In the genomic region with DNA sequence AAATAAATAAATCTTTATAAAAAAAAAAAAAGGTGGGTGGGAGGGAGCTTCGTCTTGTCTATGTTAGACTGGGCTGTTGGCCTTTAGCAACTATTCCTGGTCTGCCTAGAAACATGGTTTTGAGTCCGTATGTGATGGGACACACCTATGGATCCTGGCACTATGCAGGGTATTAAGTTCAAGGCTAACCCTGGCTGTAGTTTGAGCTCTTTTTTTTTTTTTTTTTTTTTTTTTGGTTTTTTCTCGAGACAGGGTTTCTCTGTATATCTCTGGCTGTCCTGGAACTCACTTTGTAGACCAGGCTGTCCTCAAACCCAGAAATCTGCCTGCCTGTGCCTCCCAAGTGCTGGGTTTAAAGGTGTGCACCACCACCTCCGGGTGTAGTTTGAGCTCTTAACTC, we compare ENCODE assay signal across 28 mouse cellular contexts. TPM values are rescaled to one million over a fixed set of nuclear protein-coding genes. Genes with fewer than 3 reads are reported as not detected.
DNase-seq lines count a peak whose midpoint lies in the region; ATAC-seq and TF ChIP-seq lines count a peak whose summit lies in the region.
"Had no signal": no experiment of that assay in that cellular context is flagged by ENCODE, and none has a peak within 500 bp of the region (broad histone marks: within the 10 kb centered on the region; RNA-seq: fewer than 3 reads in every experiment).

No protein-coding gene starts in this region.

- H3K27ac ChIP-seq in gastrocnemius, adult 2 months = peak overlapping the region; percentile 41; the same call in 1 of the 2 replicates
- peak overlapping the region; percentile 55; the same call in 1 of the 2 replicates for H3K27ac ChIP-seq in layer of hippocampus, adult 2 months
- peak overlapping the region; percentile 32; the same call in 1 of the 2 replicates for H3K27ac ChIP-seq in ES-E14 (ENCODE audit: insufficient read depth, low read depth, low read length, poor library complexity, severe bottlenecking)
- H3K27ac ChIP-seq in intestine, embryonic 16.5 days (ENCODE audit: low read length) = peak overlapping the region; percentile 26; the same call in 1 of the 2 replicates
- H3K27ac ChIP-seq in forebrain, embryonic 10.5 days = no peak overlapping the region
- no peak overlapping the region for H3K27ac ChIP-seq in forebrain, embryonic 12.5 days
- H3K27ac ChIP-seq: forebrain, embryonic 15.5 days; hindbrain, embryonic 15.5 days; kidney, postnatal 0 days; macrophage; midbrain, embryonic 15.5 days; neural tube, embryonic 13.5 days had no signal

- no peak overlapping the region for H3K4me3 ChIP-seq in gastrocnemius, adult 2 months
- H3K4me3 ChIP-seq in layer of hippocampus, adult 2 months = no peak overlapping the region
- no peak overlapping the region for H3K4me3 ChIP-seq in ES-E14 (ENCODE audit: insufficient read depth in 1 of 2, low read depth in 1 of 2, low read length in 2 of 2, poor library complexity in 1 of 2, severe bottlenecking in 1 of 2)
- H3K4me3 ChIP-seq in intestine, embryonic 16.5 days (ENCODE audit: low read length) = no peak overlapping the region
- H3K4me3 ChIP-seq in forebrain, embryonic 10.5 days = no peak overlapping the region
- no peak overlapping the region for H3K4me3 ChIP-seq in forebrain, embryonic 12.5 days (replicated peaks)
- H3K4me3 ChIP-seq: forebrain, embryonic 15.5 days; heart, embryonic 12.5 days; hindbrain, embryonic 15.5 days; midbrain, embryonic 15.5 days; myocyte; neural tube, embryonic 13.5 days had no signal

- no peak overlapping the region for H3K9ac ChIP-seq in ES-E14 (ENCODE audit: insufficient read depth, low read depth, low read length, poor library complexity, severe bottlenecking)
- H3K9ac ChIP-seq in intestine, embryonic 16.5 days (ENCODE audit: low read depth, low read length) = no peak overlapping the region
- no peak overlapping the region for H3K9ac ChIP-seq in forebrain, embryonic 12.5 days
- H3K9ac ChIP-seq: forebrain, embryonic 15.5 days; heart, embryonic 12.5 days; hindbrain, embryonic 15.5 days; liver, postnatal 0 days; midbrain, embryonic 15.5 days; neural tube, embryonic 13.5 days had no signal

- no peaks in the 10 kb centered on the region for H3K9me3 ChIP-seq in ES-E14 (ENCODE audit: control insufficient read depth, insufficient read depth, low read depth, low read length)
- H3K9me3 ChIP-seq in intestine, embryonic 16.5 days (ENCODE audit: control insufficient read depth, low read length) = no peaks in the 10 kb centered on the region
- H3K9me3 ChIP-seq in forebrain, embryonic 10.5 days = no peaks in the 10 kb centered on the region
- H3K9me3 ChIP-seq in forebrain, embryonic 12.5 days = no peaks in the 10 kb centered on the region
- H3K9me3 ChIP-seq: forebrain, embryonic 15.5 days; heart, embryonic 12.5 days; hindbrain, embryonic 15.5 days; midbrain, embryonic 15.5 days; neural tube, embryonic 13.5 days had no signal

- TF ChIP-seq CTCF in gastrocnemius, adult 2 months (IDR thresholded peaks at IDR 0.05) = no peak
- no peak for TF ChIP-seq CTCF in layer of hippocampus, adult 2 months (conservative IDR thresholded peaks at IDR 0.05)

- H3K36me3 ChIP-seq in ES-E14 (ENCODE audit: control insufficient read depth, insufficient read depth, low read length, poor library complexity, severe bottlenecking) = peaks cover 31% of the 10 kb centered on the region
- H3K36me3 ChIP-seq in intestine, embryonic 16.5 days (ENCODE audit: control insufficient read depth, insufficient read depth, low read length) = peaks cover 14% of the 10 kb centered on the region
- peaks cover 58% of the 10 kb centered on the region for H3K36me3 ChIP-seq in forebrain, embryonic 10.5 days (replicated peaks)
- peaks cover 36% of the 10 kb centered on the region for H3K36me3 ChIP-seq in forebrain, embryonic 12.5 days (replicated peaks)

- H3K27me3 ChIP-seq in intestine, embryonic 16.5 days (replicated peaks; ENCODE audit: control insufficient read depth, insufficient read depth, low read length) = no peaks in the 10 kb centered on the region
- H3K27me3 ChIP-seq in forebrain, embryonic 10.5 days (ENCODE audit: poor library complexity, severe bottlenecking) = no peaks in the 10 kb centered on the region
- no peaks in the 10 kb centered on the region for H3K27me3 ChIP-seq in forebrain, embryonic 12.5 days
- H3K27me3 ChIP-seq: forebrain, embryonic 15.5 days; heart, embryonic 12.5 days; hindbrain, embryonic 15.5 days; midbrain, embryonic 15.5 days; neural tube, embryonic 13.5 days; Patski had no signal

- peaks cover 2 to 13% of the 10 kb centered on the region in 2 experiments; a peak in 3 of 4 replicates for H3K4me1 ChIP-seq in ES-E14 (ENCODE audit: control insufficient read depth in 2 of 2, insufficient read depth in 2 of 2, low read length in 2 of 2, poor library complexity in 1 of 2)
- H3K4me1 ChIP-seq in intestine, embryonic 16.5 days (ENCODE audit: control insufficient read depth, insufficient read depth, low read length) = no peaks in the 10 kb centered on the region; the same call in 1 of the 2 replicates
- peaks cover 1% of the 10 kb centered on the region; the same call in 1 of the 2 replicates for H3K4me1 ChIP-seq in forebrain, embryonic 10.5 days
- H3K4me1 ChIP-seq in forebrain, embryonic 12.5 days = no peaks in the 10 kb centered on the region
- H3K4me1 ChIP-seq: heart, embryonic 12.5 days; hindbrain, embryonic 15.5 days; midbrain, embryonic 15.5 days; neural tube, embryonic 13.5 days had no signal

- ATAC-seq in intestine, embryonic 16.5 days = no peak
- no peak for ATAC-seq in forebrain, embryonic 12.5 days (ENCODE audit: low FRiP score)
- ATAC-seq: forebrain, embryonic 15.5 days; liver, postnatal 0 days; midbrain, embryonic 15.5 days; Patski had no signal

- in situ Hi-C loops in ES-E14 (cut with MboI; ENCODE audit: low sequenced_read_pairs in 2 of 2, unreplicated experiment in 2 of 2) = no loop called here

- no peak overlapping the region for H3K4me2 ChIP-seq in intestine, embryonic 16.5 days (ENCODE audit: low read depth, low read length)
- H3K4me2 ChIP-seq in forebrain, embryonic 12.5 days = no peak overlapping the region
- H3K4me2 ChIP-seq: forebrain, embryonic 15.5 days; heart, embryonic 12.5 days; hindbrain, embryonic 15.5 days; liver, embryonic 11.5 days; midbrain, embryonic 15.5 days; neural tube, embryonic 13.5 days had no signal

- 82% methylated on average over 4 of the region's 4 CpGs for WGBS in intestine, embryonic 16.5 days
- 93% methylated on average over 4 of the region's 4 CpGs for WGBS in forebrain, embryonic 10.5 days
- 86% methylated on average over 4 of the region's 4 CpGs for WGBS in forebrain, embryonic 12.5 days

- DNase-seq in gastrocnemius, adult 2 months = no peak
- DNase-seq in gastrocnemius, postnatal 36 days = no peak
- no peak for DNase-seq in layer of hippocampus, adult 2 months (ENCODE audit: low spot score in 2 of 2)
- DNase-seq in layer of hippocampus, adult 9-11 months = no peak
- DNase-seq in ES-E14 (ENCODE audit: low read depth, low spot score) = no peak
- no peak for DNase-seq in forebrain, embryonic 10.5 days (ENCODE audit: extremely low spot score, low spot score)
- DNase-seq: adrenal gland, adult 2 months; cerebellum, adult 9-10 months; gastrocnemius, postnatal 10 days; kidney, adult 11 months; liver, postnatal 0 days; retina, postnatal 1 day; right cerebral cortex, postnatal 25 days; thymus, adult 18-20 months; thymus, postnatal 36 days had no signal

- intact Hi-C loops in gastrocnemius, adult 2 months (cut with DNase I) = no loop called here
- intact Hi-C loops in gastrocnemius, postnatal 36 days (cut with DNase I) = no loop called here

TF ChIP-seq in ES-E14, 5 proteins besides CTCF, POLR2A, EP300 and RAD21:
- peak; percentile 80 for TF ChIP-seq ZNF384 (IDR thresholded peaks at IDR 0.05; ENCODE audit: low read depth, low read length)
- no peak for TF ChIP-seq HCFC1 (IDR thresholded peaks at IDR 0.05; ENCODE audit: borderline replicate concordance, insufficient read depth, low read length)

RNA-seq across cellular contexts. Expression of a gene that starts 11.5 kb away (rescaled TPM):
- 1 to 10 TPM; 3.5 to 5.1 TPM for total RNA-seq in gastrocnemius, adult 2 months (2021)
- total RNA-seq in gastrocnemius, postnatal 36 days (2021) = 1 to 10 TPM; 5.0 to 5.6 TPM
- 10 to 100 TPM; 24.8 to 24.9 TPM for total RNA-seq in layer of hippocampus, adult 2 months (2021)
- total RNA-seq in ES-E14 (2012; rRNA removed) = 32.4 and 45.7 TPM in 2 replicates
- polyA plus RNA-seq in intestine, embryonic 16.5 days (2015; fragmentation: Nextera tagmentation; extraction: Ambion mirVana) = 8.5 and 9.1 TPM in 2 replicates
- polyA plus RNA-seq in forebrain, embryonic 10.5 days (2016; fragmentation: Nextera tagmentation; extraction: Ambion mirVana) = 7.4 and 7.7 TPM in 2 replicates
- polyA plus RNA-seq in forebrain, embryonic 12.5 days (2016; fragmentation: Nextera tagmentation; extraction: Ambion mirVana) = 6.9 and 8.9 TPM in 2 replicates

RNA-seq across cellular contexts. Expression of a gene that starts 30.6 kb away (rescaled TPM):
- 10 to 100 TPM; 20.1 to 24.0 TPM for total RNA-seq in gastrocnemius, adult 2 months (2021)
- total RNA-seq in gastrocnemius, postnatal 36 days (2021) = 10 to 100 TPM; 18.0 to 21.0 TPM
- total RNA-seq in layer of hippocampus, adult 2 months (2021) = 10 to 100 TPM; 43.4 to 47.9 TPM
- 87.5 and 118 TPM in 2 replicates for total RNA-seq in ES-E14 (2012; rRNA removed)
- polyA plus RNA-seq in intestine, embryonic 16.5 days (2015; fragmentation: Nextera tagmentation; extraction: Ambion mirVana) = 56.6 and 66.6 TPM in 2 replicates
- 96.5 and 105 TPM in 2 replicates for polyA plus RNA-seq in forebrain, embryonic 10.5 days (2016; fragmentation: Nextera tagmentation; extraction: Ambion mirVana)
- polyA plus RNA-seq in forebrain, embryonic 12.5 days (2016; fragmentation: Nextera tagmentation; extraction: Ambion mirVana) = 59.4 and 59.6 TPM in 2 replicates

RNA-seq across cellular contexts. Expression of a gene that starts 54.0 kb away (rescaled TPM):
- under 1 TPM; 0.56 to 0.59 TPM for total RNA-seq in gastrocnemius, adult 2 months (2021)
- total RNA-seq in gastrocnemius, postnatal 36 days (2021) = under 1 TPM; 0.59 to 0.69 TPM
- total RNA-seq in layer of hippocampus, adult 2 months (2021) = 1 to 10 TPM; 1.3 to 1.9 TPM
- total RNA-seq in ES-E14 (2012; rRNA removed) = 4.4 and 5.0 TPM in 2 replicates
- polyA plus RNA-seq in intestine, embryonic 16.5 days (2015; fragmentation: Nextera tagmentation; extraction: Ambion mirVana) = 0.09 and 0.28 TPM in 2 replicates
- 0.25 and 0.26 TPM in 2 replicates for polyA plus RNA-seq in forebrain, embryonic 10.5 days (2016; fragmentation: Nextera tagmentation; extraction: Ambion mirVana)
- 0.56 and 0.62 TPM in 2 replicates for polyA plus RNA-seq in forebrain, embryonic 12.5 days (2016; fragmentation: Nextera tagmentation; extraction: Ambion mirVana)
- total RNA-seq: hematopoietic stem cell, adult 5-6 weeks had no signal

Comparison
In these comparisons a context has a peak if more than half of its experiments do, and no peak if none do; other contexts are left out.
1. H3K27ac ChIP-seq: peak in gastrocnemius, adult 2 months (single experiment), layer of hippocampus, adult 2 months (single experiment), ES-E14 (single experiment) and intestine, embryonic 16.5 days (single experiment); none in forebrain, embryonic 10.5 days (single experiment) and forebrain, embryonic 12.5 days (single experiment).